Mouse (Mus musculus): ENCODE results near the gene RPS10-NUDT3.

DNA sequence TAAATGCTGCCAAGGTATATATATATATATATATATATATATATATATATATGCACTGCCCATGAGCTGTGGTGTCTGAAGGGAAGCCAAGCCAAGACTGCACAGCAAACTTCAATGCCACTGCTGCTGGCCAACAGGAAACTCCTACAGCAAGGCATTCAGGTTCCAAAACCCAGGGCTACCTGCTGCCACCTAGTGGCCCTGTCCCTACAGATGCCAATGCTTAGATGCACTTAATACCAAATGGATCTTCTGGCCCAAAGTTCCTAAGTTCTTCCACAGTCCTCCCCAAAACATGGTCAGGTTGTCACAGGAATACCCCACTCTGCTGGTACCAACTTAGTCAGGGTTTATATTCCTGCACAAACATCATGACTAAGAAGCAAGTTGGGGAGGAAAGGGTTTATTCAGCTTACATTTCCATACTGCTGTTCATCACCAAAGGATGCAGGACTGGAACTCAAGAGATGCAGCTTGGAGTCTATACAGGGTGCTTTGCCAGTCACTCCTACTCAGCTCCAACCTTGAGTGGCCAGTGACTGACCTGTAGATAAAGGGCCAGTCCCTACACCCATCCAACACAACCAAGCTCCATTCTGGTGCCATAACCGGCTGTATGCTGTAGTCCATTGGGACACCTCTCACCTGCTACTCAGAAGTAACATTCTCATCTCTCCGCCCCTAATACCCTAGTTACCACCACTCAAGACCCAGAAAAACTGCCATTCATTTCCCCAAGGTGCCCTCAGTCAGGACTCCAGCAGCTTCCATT is 5.6 kb downstream of the RPS10-NUDT3 start:
- TF ChIP-seq ZC3H11A (IDR thresholded peaks at IDR 0.05; ENCODE audit: borderline replicate concordance, low read depth, low read length): no peak
- no peak for TF ChIP-seq MAFK (IDR thresholded peaks at IDR 0.05; ENCODE audit: insufficient read depth, low read depth, low read length)
- no peak for TF ChIP-seq CHD2 (IDR thresholded peaks at IDR 0.05; ENCODE audit: low read depth, low read length)
- no peak for TF ChIP-seq HCFC1 (IDR thresholded peaks at IDR 0.05; ENCODE audit: borderline replicate concordance, insufficient read depth, low read length)
- TF ChIP-seq ZNF384 (IDR thresholded peaks at IDR 0.05; ENCODE audit: low read depth, low read length): no peak
